Mouse (Mus musculus) layer of hippocampus, postnatal 10 days (tissue): ENCODE measurements around the gene Gm28870. TPM values are rescaled to one million over a fixed set of nuclear protein-coding genes. Genes with fewer than 3 reads are reported as not detected.
"Not testable (repeated sequence)": the region's sequence is repeated elsewhere in the genome, so short reads cannot be mapped to it uniquely, and the experiment has no call there.

ENCODE experiments used
- DNase-seq, 2 experiments: peaks; one replicate each; pipeline ENCODE4 v3.0.0; 2021; ENCODE audit warnings: low spot score in 2 of 2
- long read RNA-seq: library from polyadenylated mRNA; stranded (forward); transcript quantifications from one replicate; pipeline ENCODE4 v2.0.0, GENCODE M21; 2023
- total RNA-seq, 2 experiments: library from RNA; stranded (reverse); gene quantifications; 2 replicates each; pipeline ENCODE4 v1.2.3; 2021

Gene Gm28870
- not detected for total RNA-seq
- long read RNA-seq, result 0 reads

GRCm38 (mm10) chrY:50096976-50097375 is at the start of gene Gm28870:
TSS of gene Gm28870 (plus strand) at chrY:50097276.
- DNase-seq, result not testable (repeated sequence)
